Mouse (Mus musculus) lung, embryonic 14.5 days (tissue): ENCODE measurements at regions not wholly inside any gene's neighbourhood (a gene's known extent, or its start where the extent isn't known, plus 50 kb on each side); places are given as distances from the start of the nearest gene placed in this dataset.

Experiments used
- ATAC-seq: fragments of 200-750 bp; cut with Nextera tagmentation; 2 replicates; pipeline ENCODE4 v1.8.0; 2017; ENCODE audit warnings: mild to moderate bottlenecking, moderate TSS enrichment, moderate library complexity; ENCODE audit not compliant: insufficient read depth
- DNase-seq: peaks from one replicate; pipeline ENCODE4 v3.0.0-alpha.2; 2015
- H3K27ac ChIP-seq: fragments of 300-500 bp; sonication (generic); 2 replicates; pipeline ENCODE4 v1.5.1; 2014; ENCODE audit warnings: low read depth, mild to moderate bottlenecking, moderate library complexity
- H3K27me3 ChIP-seq: fragments of 300-500 bp; sonication (generic); 2 replicates; pipeline ENCODE4 v1.6.1; 2014; ENCODE audit warnings: low read length, control low read depth; ENCODE audit not compliant: insufficient read depth
- H3K36me3 ChIP-seq: fragments of 300-500 bp; sonication (generic); 2 replicates; pipeline ENCODE4 v1.6.1; 2014; ENCODE audit warnings: control low read depth; ENCODE audit not compliant: insufficient read depth
- H3K4me1 ChIP-seq: fragments of 300-500 bp; sonication (generic); 2 replicates; pipeline ENCODE4 v1.6.1; 2014; ENCODE audit warnings: antibody characterized with exemption, control low read depth; ENCODE audit not compliant: insufficient read depth
- H3K4me2 ChIP-seq: fragments of 300-500 bp; sonication (generic); 2 replicates; pipeline ENCODE4 v1.6.1; 2014; ENCODE audit warnings: mild to moderate bottlenecking
- H3K4me3 ChIP-seq: fragments of 300-500 bp; sonication (generic); 2 replicates; pipeline ENCODE4 v1.5.1; 2014; ENCODE audit warnings: low read depth, low read length
- H3K9ac ChIP-seq: fragments of 300-500 bp; sonication (generic); 2 replicates; pipeline ENCODE4 v1.6.1; 2014
- H3K9me3 ChIP-seq: fragments of 300-500 bp; sonication (generic); 2 replicates; pipeline ENCODE4 v1.6.1; 2016; ENCODE audit warnings: low read depth, low read length, control low read depth
- CTCF ChIP-seq: IDR thresholded peaks from 2 replicates; pipeline ENCODE4 v1.5.1; 2016; ENCODE audit warnings: antibody characterized with exemption, low read depth
- WGBS: fragments of 180-500 bp; shearing (Covaris S2); extraction: QIAGEN DNeasy Blood & Tissue Kit; methylation state at CpG from one replicate; pipeline ENCODE4 v1.1.7; 2014; 5-methylcytosine and 5-hydroxymethylcytosine counted together

DNA sequence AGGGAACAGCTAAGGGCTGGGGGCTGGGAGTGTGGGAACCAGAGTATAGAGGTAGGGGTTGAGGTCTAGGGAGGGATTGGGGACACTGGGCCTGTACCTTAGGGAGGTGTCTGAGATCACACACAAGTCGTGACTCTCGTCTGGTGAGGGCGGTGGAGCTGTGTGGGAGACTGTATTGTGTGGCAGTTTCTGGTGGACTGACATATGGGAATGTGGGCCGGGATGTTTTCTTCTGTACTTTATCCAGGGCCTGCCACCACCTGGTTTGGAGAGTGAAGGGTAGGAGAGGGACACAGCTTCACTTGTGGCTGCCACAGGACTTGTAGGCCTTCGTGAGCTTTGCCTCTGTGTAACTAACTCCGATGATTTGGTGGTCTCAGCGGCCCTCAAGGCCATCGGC, 112.5 kb upstream of the A530016L24Rik start:
- H3K36me3 ChIP-seq, result no peaks in the 10 kb centered on the region
- no peaks in the 10 kb centered on the region for H3K27me3 ChIP-seq
- no peak overlapping the region for H3K4me2 ChIP-seq
- no peaks in the 10 kb centered on the region for H3K4me1 ChIP-seq
- TF ChIP-seq CTCF, result no peak
- H3K9ac ChIP-seq, result no peak overlapping the region
- H3K4me3 ChIP-seq, result no peak overlapping the region
- H3K27ac ChIP-seq, result no peak overlapping the region
- no peak for DNase-seq
- ATAC-seq, result no peak
- H3K9me3 ChIP-seq, result no peaks in the 10 kb centered on the region
- 79% methylated on average over 8 of the region's 8 CpGs for WGBS

DNA sequence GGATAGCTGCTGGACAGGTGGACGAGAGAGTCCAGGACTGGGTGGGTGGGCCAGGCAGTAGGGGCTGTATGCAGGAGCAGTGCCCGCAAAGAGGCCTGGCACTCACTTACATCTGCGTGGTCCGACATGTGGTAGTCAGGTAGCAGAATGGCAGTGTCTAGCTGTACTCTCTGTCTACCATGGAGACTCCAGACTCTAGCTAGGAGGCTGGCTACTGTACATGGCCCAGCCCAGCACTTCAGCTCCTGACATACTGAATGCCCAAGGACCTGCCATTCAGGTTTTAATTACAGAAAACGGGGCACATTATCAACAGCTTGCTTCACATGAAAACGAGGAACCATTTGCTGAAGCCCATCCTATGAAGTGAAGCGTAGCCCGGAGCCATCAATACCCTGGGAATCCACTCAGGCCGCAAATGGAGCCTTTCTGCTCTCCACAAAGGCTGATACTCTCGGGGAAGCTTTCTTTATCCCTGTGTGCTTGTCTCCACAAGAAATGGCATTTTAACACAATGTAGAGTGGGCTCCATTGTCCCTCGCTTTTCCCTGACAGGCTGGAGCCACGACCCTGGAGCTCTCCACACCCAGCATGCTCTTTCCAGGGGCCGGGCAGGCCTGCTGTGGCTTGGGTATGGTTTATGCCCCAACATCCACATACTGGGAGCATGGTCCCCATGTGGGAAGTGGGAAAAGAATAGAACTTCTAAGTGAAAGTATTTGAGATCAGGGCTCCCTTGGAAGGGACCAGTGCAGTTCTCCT, 110.6 kb upstream of the A530016L24Rik start:
- Histone ChIP-seq H3K36me3 (no peaks in the 10 kb centered on the region), H3K4me2 (no peak overlapping the region), H3K27ac (no peak overlapping the region), H3K9ac (no peak overlapping the region), H3K9me3 (no peaks in the 10 kb centered on the region), H3K4me3 (no peak overlapping the region), H3K4me1 (no peaks in the 10 kb centered on the region), H3K27me3 (no peaks in the 10 kb centered on the region)
- WGBS, result 80% methylated on average over 13 of the region's 13 CpGs
- TF ChIP-seq CTCF, result no peak
- DNase-seq (no peak), ATAC-seq (no peak)

DNA sequence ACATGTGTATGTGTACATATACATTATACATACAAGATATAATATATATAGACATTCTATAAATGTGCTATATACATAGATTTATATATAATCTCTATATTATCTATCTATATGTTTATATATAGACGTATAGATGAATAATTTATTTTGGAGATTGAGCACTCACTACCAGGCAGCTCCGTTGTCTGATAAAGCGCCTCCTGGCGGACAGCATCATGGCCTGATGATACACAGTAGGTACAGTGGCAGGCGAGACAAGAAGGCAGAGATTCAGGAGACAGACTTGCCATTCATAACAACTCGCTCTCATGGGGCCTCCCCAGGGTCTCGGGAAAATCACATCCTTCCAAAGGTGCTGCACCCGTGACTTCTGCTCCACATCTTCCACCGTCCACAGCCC, 101.4 kb upstream of the A530016L24Rik start:
- WGBS, result 60% methylated on average over 9 of the region's 9 CpGs
- Histone ChIP-seq H3K36me3 (no peaks in the 10 kb centered on the region), H3K9me3 (no peaks in the 10 kb centered on the region), H3K27me3 (no peaks in the 10 kb centered on the region), H3K4me3 (no peak overlapping the region), H3K9ac (no peak overlapping the region), H3K27ac (no peak overlapping the region), H3K4me1 (no peaks in the 10 kb centered on the region), H3K4me2 (no peak overlapping the region)
- DNase-seq (no peak), ATAC-seq (no peak)
- no peak; the same call in 1 of the 2 replicates for TF ChIP-seq CTCF

DNA sequence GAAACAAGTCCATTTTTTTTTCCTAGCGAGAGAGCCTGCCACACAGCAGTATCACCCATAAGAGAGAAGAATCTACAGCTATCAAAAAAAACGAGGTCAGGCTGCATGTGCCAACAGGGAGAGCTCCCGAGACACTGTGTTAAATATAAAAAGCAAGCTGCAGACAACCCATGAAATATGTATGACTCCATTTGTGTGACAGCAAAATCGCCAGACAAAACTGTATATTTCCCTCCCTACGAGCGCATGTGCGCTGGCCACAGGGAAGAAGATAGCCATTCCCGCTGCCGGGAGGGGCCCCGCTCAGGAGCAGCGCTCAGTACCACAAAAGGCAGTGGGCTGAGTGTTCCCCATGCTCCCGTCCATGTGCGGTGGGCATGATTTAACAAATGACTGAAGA, 93.3 kb upstream of the A530016L24Rik start:
- H3K4me3 ChIP-seq, result no peak overlapping the region
- H3K27ac ChIP-seq, result no peak overlapping the region
- no peaks in the 10 kb centered on the region for H3K4me1 ChIP-seq
- 66% methylated on average over 13 of the region's 13 CpGs for WGBS
- TF ChIP-seq CTCF, result no peak
- H3K9ac ChIP-seq, result no peak overlapping the region
- no peak overlapping the region for H3K4me2 ChIP-seq
- no peaks in the 10 kb centered on the region for H3K9me3 ChIP-seq
- no peak for DNase-seq
- no peaks in the 10 kb centered on the region for H3K27me3 ChIP-seq
- H3K36me3 ChIP-seq, result no peaks in the 10 kb centered on the region
- no peak for ATAC-seq

DNA sequence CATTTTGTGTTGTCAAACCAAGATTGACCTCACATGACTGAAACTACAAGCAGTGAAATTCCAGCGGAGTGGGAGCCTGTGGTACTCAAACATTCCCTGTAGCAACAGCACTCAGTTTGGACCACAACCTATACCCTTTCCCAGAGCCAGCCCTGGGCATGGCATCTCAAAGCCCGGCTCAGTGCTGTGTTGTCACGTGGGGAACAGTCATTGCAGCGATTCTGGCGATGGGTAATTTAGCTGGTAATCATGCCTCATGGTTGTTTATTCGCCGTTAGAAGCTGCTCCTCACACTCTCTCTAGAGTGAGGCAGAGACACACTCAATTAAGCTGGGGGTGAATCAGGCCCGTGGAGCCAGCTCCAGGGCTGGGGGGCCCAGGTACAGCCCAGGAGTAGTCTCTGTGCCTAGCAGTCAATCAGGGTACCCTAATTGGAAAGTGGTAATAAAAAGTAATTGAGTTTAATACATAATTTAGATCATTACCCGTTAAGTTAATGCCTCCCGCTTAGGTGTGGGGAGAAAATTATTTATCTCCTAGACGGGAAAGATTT, 85.5 kb upstream of the A530016L24Rik start:
- WGBS, result 75% methylated on average over 11 of the region's 11 CpGs
- Histone ChIP-seq H3K9ac (no peak overlapping the region), H3K36me3 (no peaks in the 10 kb centered on the region), H3K9me3 (no peaks in the 10 kb centered on the region), H3K4me2 (no peak overlapping the region), H3K4me1 (no peaks in the 10 kb centered on the region), H3K27me3 (no peaks in the 10 kb centered on the region), H3K27ac (no peak overlapping the region), H3K4me3 (no peak overlapping the region)
- TF ChIP-seq CTCF, result no peak
- no peak for ATAC-seq
- DNase-seq, result no peak

DNA sequence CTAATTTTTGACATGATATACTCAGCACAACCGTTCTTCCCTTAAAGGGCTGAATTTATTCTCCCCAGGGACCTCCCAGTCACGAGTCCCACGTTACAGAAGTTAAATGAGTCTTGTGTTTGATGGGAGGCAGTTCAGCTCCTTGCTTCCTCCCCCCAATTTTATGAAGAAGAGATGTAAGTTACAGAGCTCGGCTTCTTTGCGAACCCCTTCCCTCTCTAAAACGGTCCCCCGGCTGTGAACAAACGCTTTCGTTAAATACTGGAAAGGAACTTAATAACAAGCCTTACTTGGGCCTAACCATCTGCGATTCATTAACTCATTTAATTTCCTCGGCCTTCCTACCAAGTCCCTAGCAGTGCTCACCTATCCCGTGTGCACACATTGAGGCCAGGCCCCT, 84.9 kb upstream of the A530016L24Rik start:
- no peak overlapping the region for H3K9ac ChIP-seq
- DNase-seq (no peak), ATAC-seq (no peak)
- H3K4me1 ChIP-seq, result no peaks in the 10 kb centered on the region
- no peak overlapping the region for H3K4me3 ChIP-seq
- no peaks in the 10 kb centered on the region for H3K27me3 ChIP-seq
- 77% methylated on average over 12 of the region's 12 CpGs for WGBS
- no peaks in the 10 kb centered on the region for H3K36me3 ChIP-seq
- TF ChIP-seq CTCF, result no peak
- no peak overlapping the region for H3K27ac ChIP-seq
- H3K9me3 ChIP-seq, result no peaks in the 10 kb centered on the region
- no peak overlapping the region for H3K4me2 ChIP-seq

DNA sequence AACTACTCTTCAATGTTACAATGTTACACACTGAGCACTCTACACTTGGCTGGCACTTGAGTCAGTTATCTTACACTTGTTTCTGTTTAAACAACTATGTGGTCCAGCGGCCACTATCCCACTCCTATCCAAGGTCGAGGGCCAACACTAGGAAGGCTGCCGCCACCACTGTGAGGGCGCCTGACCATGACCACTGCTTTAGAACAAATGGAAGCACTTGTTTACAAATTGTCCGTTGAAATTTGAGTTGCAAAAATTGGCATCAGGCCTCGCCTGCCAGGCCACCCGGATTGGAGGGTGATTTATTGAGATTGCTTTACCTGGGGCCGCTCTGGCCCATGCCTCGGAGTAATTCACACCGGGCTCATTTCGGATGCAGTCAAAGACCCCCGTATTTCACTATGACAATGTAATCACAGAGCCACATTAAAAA, 83.5 kb upstream of the A530016L24Rik start:
- no peak for TF ChIP-seq CTCF
- H3K9me3 ChIP-seq, result no peaks in the 10 kb centered on the region
- H3K4me3 ChIP-seq, result no peak overlapping the region
- no peak overlapping the region for H3K9ac ChIP-seq
- no peaks in the 10 kb centered on the region for H3K4me1 ChIP-seq
- ATAC-seq (no peak), DNase-seq (no peak)
- no peak overlapping the region for H3K4me2 ChIP-seq
- 48% methylated on average over 12 of the region's 12 CpGs for WGBS
- H3K27ac ChIP-seq, result no peak overlapping the region
- H3K36me3 ChIP-seq, result no peaks in the 10 kb centered on the region
- H3K27me3 ChIP-seq, result no peaks in the 10 kb centered on the region
